Mouse (Mus musculus): ENCODE measurements at regions not wholly inside any gene's neighbourhood (a gene's known extent, or its start where the extent isn't known, plus 50 kb on each side); places are given as distances from the start of the nearest gene placed in this dataset.
A peak's percentile ranks its signal among the peaks of the same experiment; 100 is the strongest.

DNA sequence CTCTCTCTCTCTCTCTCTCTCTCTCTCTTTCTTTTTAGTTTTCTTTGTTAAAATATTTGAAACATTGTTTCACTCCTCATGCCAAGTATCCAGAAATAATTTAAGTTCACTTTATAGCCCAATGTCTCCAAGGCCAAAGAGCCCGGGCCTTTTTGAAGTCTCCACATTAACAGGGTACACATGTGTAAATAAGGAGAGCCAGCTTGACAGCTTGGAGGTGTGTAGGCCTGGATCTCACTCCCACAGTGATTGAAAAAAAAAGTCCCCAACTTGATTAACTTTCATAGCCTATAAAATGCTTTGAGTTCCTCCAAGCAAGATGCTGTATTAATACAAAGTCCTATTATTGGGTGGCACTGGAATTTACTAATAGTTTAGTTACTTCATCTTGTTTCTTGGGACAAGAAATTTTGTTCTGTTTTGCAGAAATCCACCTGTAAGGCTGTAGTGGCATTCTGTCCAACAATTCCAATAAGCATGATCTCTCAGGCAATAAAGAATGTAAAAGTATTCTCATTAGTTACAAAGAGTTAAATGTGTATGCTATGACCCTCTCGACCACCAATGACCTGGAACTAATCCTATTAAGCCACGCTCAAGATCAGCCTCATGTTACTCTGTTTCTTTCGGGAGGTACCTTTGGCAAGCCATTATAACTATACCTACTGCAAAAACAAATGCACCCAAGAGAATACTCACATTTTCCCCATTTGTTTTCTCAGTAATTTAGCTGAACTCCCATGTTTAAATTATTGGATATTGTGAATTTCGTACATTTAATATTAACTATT is 215.9 kb upstream of the Acvr2a start:
- Histone ChIP-seq H3K27me3 (no peaks in the 10 kb centered on the region), H3K4me1 (replicated peaks) (peaks cover 32% of the 10 kb centered on the region), H3K4me3 (replicated peaks) (no peak overlapping the region), H3K27ac (no peak overlapping the region; the same call in 1 of the 2 replicates), H3K9me3 (no peaks in the 10 kb centered on the region), H3K4me2 (no peak overlapping the region), H3K9ac (replicated peaks) (no peak overlapping the region), H3K36me3 (no peaks in the 10 kb centered on the region)
- WGBS: 17% methylated on average over 5 of the region's 5 CpGs
- peak; percentile 73; the same call in 1 of the 2 replicates for ATAC-seq (ENCODE audit: insufficient number of reproducible peaks, insufficient read depth, low FRiP score, low TSS enrichment, low read depth)

DNA sequence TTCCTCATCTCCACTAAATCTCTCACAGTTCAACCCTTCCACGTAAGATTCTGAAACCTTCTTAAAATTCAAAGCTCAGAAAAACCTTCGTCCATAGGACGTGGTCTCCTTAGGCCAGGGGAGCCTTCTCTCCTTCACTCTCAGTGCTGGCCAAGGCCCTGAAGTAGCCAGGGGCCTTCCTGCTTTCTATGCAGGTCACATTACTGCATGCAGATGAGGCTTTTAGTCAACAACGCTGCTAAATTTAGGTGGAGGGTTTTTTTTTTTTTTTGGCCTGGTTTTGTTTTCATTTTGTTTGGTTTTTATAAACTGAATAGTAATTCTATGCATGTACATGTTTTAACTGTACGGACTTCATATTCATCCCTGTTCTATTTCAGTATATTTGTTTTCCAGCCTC is 214.5 kb upstream of the Acvr2a start:
- no peak overlapping the region for H3K9ac ChIP-seq (replicated peaks)
- WGBS: 75% methylated on average over 5 of the region's 5 CpGs
- no peaks in the 10 kb centered on the region for H3K9me3 ChIP-seq
- no peak overlapping the region for H3K4me3 ChIP-seq (replicated peaks)
- no peak for ATAC-seq (ENCODE audit: insufficient number of reproducible peaks, insufficient read depth, low FRiP score, low TSS enrichment, low read depth)
- H3K4me2 ChIP-seq: no peak overlapping the region
- H3K36me3 ChIP-seq: no peaks in the 10 kb centered on the region
- H3K4me1 ChIP-seq (replicated peaks): peaks cover 33% of the 10 kb centered on the region
- no peaks in the 10 kb centered on the region for H3K27me3 ChIP-seq
- H3K27ac ChIP-seq: peak overlapping the region; percentile 68

DNA sequence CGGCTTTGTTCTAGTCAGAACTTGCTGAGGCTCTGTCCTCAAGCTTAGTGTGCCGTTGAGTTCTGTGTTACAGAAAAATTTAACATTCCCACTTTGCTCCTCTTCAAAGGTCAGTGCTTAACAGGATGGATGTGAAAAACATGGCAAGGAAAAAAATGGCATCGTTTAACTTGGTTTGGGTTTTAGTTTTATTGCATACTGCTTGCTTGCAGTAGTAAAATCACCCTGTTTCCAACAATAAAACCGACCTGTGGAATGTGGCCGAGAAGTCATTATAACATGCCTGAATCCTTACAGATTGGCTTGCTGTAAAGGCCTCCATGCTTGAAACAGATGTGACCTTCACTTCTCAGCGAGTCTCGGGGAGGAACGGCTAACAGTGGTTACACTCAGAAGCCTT is 212.1 kb upstream of the Acvr2a start:
- Histone ChIP-seq H3K4me3 (replicated peaks) (no peak overlapping the region), H3K4me1 (replicated peaks) (peaks cover 33% of the 10 kb centered on the region), H3K9ac (replicated peaks) (no peak overlapping the region), H3K27me3 (no peaks in the 10 kb centered on the region), H3K27ac (peak overlapping the region; percentile 83), H3K4me2 (no peak overlapping the region), H3K36me3 (no peaks in the 10 kb centered on the region), H3K9me3 (no peaks in the 10 kb centered on the region)
- WGBS: 8% methylated on average over 8 of the region's 8 CpGs
- peak; percentile 76 for ATAC-seq (ENCODE audit: insufficient number of reproducible peaks, insufficient read depth, low FRiP score, low TSS enrichment, low read depth)

DNA sequence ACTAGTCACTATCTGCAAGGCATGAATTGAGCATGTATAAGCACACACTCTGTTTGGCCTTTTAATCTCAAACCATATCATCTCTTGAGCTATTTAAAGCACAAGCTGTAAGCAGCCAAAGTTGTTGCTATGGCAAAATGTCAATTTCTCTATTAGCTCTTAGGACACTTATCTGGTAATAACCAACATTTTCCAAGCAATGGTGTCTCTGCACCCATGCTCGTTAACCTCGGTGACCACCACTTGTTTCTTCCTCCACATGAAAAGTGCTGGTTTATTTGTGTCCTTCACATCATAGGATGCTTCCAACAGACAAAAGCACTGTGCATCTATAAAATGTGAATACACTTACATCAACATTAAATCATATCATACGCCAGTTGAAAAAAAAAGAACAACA is 204.4 kb upstream of the Acvr2a start:
- Histone ChIP-seq H3K9ac (replicated peaks) (no peak overlapping the region), H3K4me2 (no peak overlapping the region), H3K4me1 (replicated peaks) (no peaks in the 10 kb centered on the region), H3K27me3 (no peaks in the 10 kb centered on the region), H3K9me3 (no peaks in the 10 kb centered on the region), H3K27ac (no peak overlapping the region), H3K4me3 (replicated peaks) (no peak overlapping the region), H3K36me3 (no peaks in the 10 kb centered on the region)
- 93% methylated on average over 3 of the region's 3 CpGs for WGBS
- no peak for ATAC-seq (ENCODE audit: insufficient number of reproducible peaks, insufficient read depth, low FRiP score, low TSS enrichment, low read depth)

DNA sequence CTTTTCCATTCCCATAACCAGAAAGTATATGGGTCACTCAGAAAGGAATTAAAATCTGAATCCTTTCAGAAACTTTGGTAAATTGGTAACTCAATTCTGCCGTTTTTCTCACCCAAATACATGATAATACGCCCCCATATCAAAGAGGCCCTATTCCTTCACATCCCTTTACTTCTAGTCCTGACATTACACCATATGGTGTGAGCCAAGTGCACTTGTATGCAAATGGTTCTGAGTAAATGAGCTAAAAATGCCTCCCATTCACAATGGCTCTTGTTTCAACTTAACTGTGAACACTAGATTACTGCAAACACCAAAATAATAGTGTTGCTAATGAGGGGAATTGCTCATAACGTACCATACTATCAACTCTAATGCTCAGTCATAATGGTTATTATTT is 201.7 kb upstream of the Acvr2a start:
- WGBS: 75% methylated on average over 3 of the region's 3 CpGs
- H3K36me3 ChIP-seq: no peaks in the 10 kb centered on the region
- H3K27ac ChIP-seq: no peak overlapping the region
- H3K9me3 ChIP-seq: no peaks in the 10 kb centered on the region
- no peak for ATAC-seq (ENCODE audit: insufficient number of reproducible peaks, insufficient read depth, low FRiP score, low TSS enrichment, low read depth)
- no peak overlapping the region for H3K4me2 ChIP-seq
- H3K4me1 ChIP-seq (replicated peaks): peaks cover 5% of the 10 kb centered on the region; the same call in 1 of the 2 replicates
- H3K27me3 ChIP-seq: no peaks in the 10 kb centered on the region
- no peak overlapping the region for H3K4me3 ChIP-seq (replicated peaks)
- no peak overlapping the region for H3K9ac ChIP-seq (replicated peaks)

DNA sequence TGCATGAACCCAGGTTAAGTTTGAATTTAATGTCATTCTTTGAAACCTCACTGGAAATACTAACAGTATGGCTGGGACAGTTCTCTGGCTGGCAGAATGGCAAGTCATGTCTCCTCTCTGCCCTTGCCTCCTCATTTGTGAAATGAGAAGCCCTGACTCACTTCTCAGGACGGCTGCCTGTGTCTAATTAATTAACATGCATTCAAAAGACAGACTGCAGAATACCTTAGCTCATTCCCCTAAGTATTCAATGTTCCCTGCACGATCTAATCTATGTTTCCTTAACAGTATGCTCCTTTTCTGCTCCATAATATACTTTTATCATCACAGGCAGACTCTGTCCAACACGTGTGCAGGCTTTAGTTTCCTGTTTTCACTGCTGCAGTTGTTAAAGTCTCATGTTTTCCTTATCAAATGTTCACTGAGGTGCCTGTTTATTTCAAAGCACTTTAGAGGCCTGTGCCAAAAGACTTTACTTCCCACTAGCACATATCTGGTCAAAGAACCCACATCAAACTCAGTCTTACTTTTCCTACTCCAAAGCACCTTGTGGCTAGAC is 196.7 kb upstream of the Acvr2a start:
- no peaks in the 10 kb centered on the region for H3K27me3 ChIP-seq
- no peak overlapping the region for H3K9ac ChIP-seq (replicated peaks)
- H3K9me3 ChIP-seq: no peaks in the 10 kb centered on the region
- H3K27ac ChIP-seq: no peak overlapping the region
- no peak overlapping the region for H3K4me2 ChIP-seq
- H3K36me3 ChIP-seq: no peaks in the 10 kb centered on the region
- WGBS: 34% methylated on average over 3 of the region's 3 CpGs
- peaks cover 6% of the 10 kb centered on the region; the same call in 1 of the 2 replicates for H3K4me1 ChIP-seq (replicated peaks)
- ATAC-seq (ENCODE audit: insufficient number of reproducible peaks, insufficient read depth, low FRiP score, low TSS enrichment, low read depth): no peak
- no peak overlapping the region for H3K4me3 ChIP-seq (replicated peaks)

DNA sequence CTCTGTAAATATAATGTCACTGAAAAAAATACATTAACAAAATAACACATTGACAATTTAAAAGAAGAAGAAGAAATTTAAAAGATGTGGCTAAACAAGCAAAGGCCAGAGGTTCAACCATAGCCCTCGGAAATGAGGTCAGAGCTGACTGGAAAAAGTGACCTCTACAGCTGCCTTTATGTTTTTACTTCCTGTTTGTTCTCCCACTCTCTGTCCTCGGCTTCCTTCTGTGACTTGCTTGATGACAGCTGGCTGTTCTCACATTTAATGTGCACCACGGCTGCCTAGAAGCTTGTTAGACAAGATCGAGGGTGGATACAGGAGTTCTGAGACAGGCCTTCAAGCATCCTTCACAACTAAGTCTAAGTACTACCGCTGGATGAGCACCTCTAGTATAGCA is 194.9 kb upstream of the Acvr2a start:
- ATAC-seq (ENCODE audit: insufficient number of reproducible peaks, insufficient read depth, low FRiP score, low TSS enrichment, low read depth): no peak
- WGBS: 40% methylated on average over 5 of the region's 5 CpGs
- Histone ChIP-seq H3K27ac (no peak overlapping the region), H3K9ac (replicated peaks) (no peak overlapping the region), H3K4me1 (replicated peaks) (peaks cover 8% of the 10 kb centered on the region; the same call in 1 of the 2 replicates), H3K4me3 (replicated peaks) (no peak overlapping the region), H3K27me3 (no peaks in the 10 kb centered on the region), H3K4me2 (no peak overlapping the region), H3K36me3 (no peaks in the 10 kb centered on the region), H3K9me3 (no peaks in the 10 kb centered on the region)

DNA sequence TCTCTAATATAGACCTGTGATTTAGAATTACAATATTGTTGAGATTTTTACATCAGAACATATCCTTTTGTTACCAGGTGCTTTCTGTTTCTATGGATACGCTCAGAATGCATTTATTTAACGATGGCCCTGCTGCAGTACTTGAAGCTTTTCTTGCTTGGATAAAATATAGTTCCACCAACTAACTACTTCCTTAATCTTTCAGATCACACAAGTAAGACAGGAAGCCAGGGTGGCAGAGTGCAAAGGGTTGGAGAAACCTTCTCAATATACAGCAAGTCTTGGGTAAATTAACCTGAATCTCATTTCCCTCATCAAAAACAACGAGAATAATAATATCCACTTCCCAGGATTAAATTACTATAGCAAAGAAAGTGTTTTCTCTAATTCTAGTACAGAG is 193.1 kb upstream of the Acvr2a start:
- H3K9ac ChIP-seq (replicated peaks): no peak overlapping the region
- no peaks in the 10 kb centered on the region for H3K9me3 ChIP-seq
- H3K36me3 ChIP-seq: no peaks in the 10 kb centered on the region
- H3K27me3 ChIP-seq: no peaks in the 10 kb centered on the region
- H3K27ac ChIP-seq: no peak overlapping the region
- no peak overlapping the region for H3K4me2 ChIP-seq
- H3K4me3 ChIP-seq (replicated peaks): no peak overlapping the region
- peaks cover 9% of the 10 kb centered on the region; the same call in 1 of the 2 replicates for H3K4me1 ChIP-seq (replicated peaks)
- no peak for ATAC-seq (ENCODE audit: insufficient number of reproducible peaks, insufficient read depth, low FRiP score, low TSS enrichment, low read depth)
- 55% methylated on average over 3 of the region's 3 CpGs for WGBS

DNA sequence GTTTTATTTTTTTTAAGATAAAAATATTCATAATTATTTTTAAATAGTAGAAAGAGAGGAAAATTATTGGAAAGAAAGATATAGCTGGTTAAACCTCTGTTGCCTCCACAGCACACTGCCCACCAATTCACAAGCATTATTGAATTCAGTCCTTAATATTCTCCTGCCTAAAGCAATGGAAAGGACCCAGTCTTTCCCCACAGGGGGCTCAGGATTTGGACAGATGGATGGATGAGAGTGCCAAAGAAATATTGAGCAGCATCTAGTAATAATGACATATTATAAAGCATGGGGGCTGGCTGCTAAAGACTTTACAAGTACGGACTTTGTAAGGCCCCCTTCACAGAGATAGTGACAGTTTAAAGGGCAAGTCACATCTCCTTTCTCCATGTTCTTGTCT is 191.6 kb upstream of the Acvr2a start:
- Histone ChIP-seq H3K36me3 (no peaks in the 10 kb centered on the region), H3K27me3 (no peaks in the 10 kb centered on the region), H3K4me2 (no peak overlapping the region), H3K27ac (no peak overlapping the region), H3K9me3 (no peaks in the 10 kb centered on the region), H3K9ac (replicated peaks) (no peak overlapping the region), H3K4me3 (replicated peaks) (no peak overlapping the region), H3K4me1 (replicated peaks) (peaks cover 4% of the 10 kb centered on the region; the same call in 1 of the 2 replicates)
- WGBS: 78% methylated on average over 1 of the region's 1 CpGs
- no peak for ATAC-seq (ENCODE audit: insufficient number of reproducible peaks, insufficient read depth, low FRiP score, low TSS enrichment, low read depth)

DNA sequence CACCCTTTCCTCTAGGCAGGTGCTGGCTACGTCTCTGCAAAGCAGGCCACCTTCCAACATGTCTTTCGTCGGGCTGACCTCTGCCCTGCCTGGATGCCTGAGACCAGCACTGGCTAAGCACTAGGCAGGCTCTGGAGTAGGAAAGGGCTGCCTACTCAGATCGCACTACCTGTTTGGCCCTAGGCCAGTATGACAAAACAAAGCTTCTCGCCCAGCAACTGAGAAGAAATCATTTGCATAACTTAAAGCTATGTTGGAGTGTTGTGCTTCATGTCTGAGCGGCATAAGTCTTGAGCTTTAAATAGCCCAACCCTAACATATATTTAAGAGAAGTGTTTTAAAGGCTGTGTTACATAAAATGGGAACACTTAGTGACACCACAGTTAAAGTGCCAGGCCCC is 189.9 kb upstream of the Acvr2a start:
- Histone ChIP-seq H3K4me1 (replicated peaks) (peaks cover 3% of the 10 kb centered on the region; the same call in 1 of the 2 replicates), H3K27ac (no peak overlapping the region), H3K9me3 (no peaks in the 10 kb centered on the region), H3K36me3 (no peaks in the 10 kb centered on the region), H3K27me3 (no peaks in the 10 kb centered on the region), H3K4me2 (no peak overlapping the region), H3K4me3 (replicated peaks) (no peak overlapping the region), H3K9ac (replicated peaks) (no peak overlapping the region)
- no peak for ATAC-seq (ENCODE audit: insufficient number of reproducible peaks, insufficient read depth, low FRiP score, low TSS enrichment, low read depth)
- 64% methylated on average over 6 of the region's 6 CpGs for WGBS

DNA sequence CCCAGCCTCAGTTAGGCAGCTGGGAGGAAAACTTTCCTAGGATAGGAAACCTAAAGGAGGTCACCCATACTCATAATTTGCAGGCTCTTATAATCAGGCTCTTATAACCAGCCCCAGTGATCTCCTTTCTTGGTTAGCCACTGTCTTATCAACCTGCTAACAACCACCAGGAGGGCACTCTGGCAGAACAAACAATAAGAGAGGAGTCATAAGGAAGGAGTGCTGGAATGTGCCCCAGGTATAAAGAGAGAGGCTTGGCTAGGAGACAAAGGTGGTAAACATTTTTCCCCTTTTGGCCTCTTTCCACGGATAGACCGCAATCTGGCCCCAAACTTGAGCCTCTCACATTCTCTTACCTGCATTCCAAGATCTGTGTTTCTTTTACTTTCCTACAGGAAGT is 189.4 kb upstream of the Acvr2a start:
- WGBS: 70% methylated on average over 2 of the region's 2 CpGs
- peaks cover 3% of the 10 kb centered on the region; the same call in 1 of the 2 replicates for H3K4me1 ChIP-seq (replicated peaks)
- no peaks in the 10 kb centered on the region for H3K27me3 ChIP-seq
- no peak overlapping the region for H3K4me3 ChIP-seq (replicated peaks)
- H3K9me3 ChIP-seq: no peaks in the 10 kb centered on the region
- no peak overlapping the region for H3K4me2 ChIP-seq
- H3K36me3 ChIP-seq: no peaks in the 10 kb centered on the region
- ATAC-seq (ENCODE audit: insufficient number of reproducible peaks, insufficient read depth, low FRiP score, low TSS enrichment, low read depth): no peak
- no peak overlapping the region for H3K9ac ChIP-seq (replicated peaks)
- no peak overlapping the region for H3K27ac ChIP-seq

DNA sequence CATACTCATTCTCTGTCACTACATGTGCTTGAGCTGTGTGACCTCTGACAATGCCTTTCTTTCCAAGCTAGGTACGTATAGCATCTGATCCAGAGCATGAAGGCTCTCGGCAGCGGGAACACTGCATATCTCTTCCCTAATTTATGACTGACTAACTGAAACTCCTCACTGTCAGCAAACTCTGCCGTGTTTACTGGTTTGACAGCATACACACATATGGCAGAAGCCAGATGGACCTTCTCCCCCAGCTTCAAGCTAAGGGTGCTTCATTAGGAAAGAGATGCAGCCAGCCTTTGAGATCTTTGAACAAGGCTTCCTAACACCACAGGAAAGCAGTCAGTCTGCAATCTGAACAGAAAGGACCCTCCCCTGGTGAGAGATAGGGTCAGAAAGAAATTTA is 186.9 kb upstream of the Acvr2a start:
- no peak overlapping the region for H3K9ac ChIP-seq (replicated peaks)
- 72% methylated on average over 4 of the region's 4 CpGs for WGBS
- H3K27me3 ChIP-seq: no peaks in the 10 kb centered on the region
- H3K36me3 ChIP-seq: no peaks in the 10 kb centered on the region
- peaks cover 3% of the 10 kb centered on the region; the same call in 1 of the 2 replicates for H3K4me1 ChIP-seq (replicated peaks)
- ATAC-seq (ENCODE audit: insufficient number of reproducible peaks, insufficient read depth, low FRiP score, low TSS enrichment, low read depth): no peak
- H3K27ac ChIP-seq: no peak overlapping the region
- no peak overlapping the region for H3K4me3 ChIP-seq (replicated peaks)
- H3K4me2 ChIP-seq: no peak overlapping the region
- no peaks in the 10 kb centered on the region for H3K9me3 ChIP-seq

Measured in limb, embryonic 12.5 days (tissue).